Mouse (Mus musculus) bone marrow, adult 2 months (tissue): ENCODE results near the gene Tacc2.

Experiments
- CTCF ChIP-seq: fragments of 200-500 bp; IDR thresholded peaks from 2 replicates; pipeline ENCODE4 v1.5.1; 2011; ENCODE audit warnings: low read length, control low read depth; ENCODE audit not compliant: control insufficient read depth, insufficient read depth
- POLR2A ChIP-seq: fragments of 200-500 bp; IDR thresholded peaks from 2 replicates; pipeline ENCODE4 v1.6.1; 2011; ENCODE audit warnings: low read depth, mild to moderate bottlenecking, control low read depth, low read length, borderline replicate concordance; ENCODE audit not compliant: control insufficient read depth

- TF ChIP-seq POLR2A (no peak), CTCF (no peak)
Observed at GRCm38 (mm10) chr7:130573746-130574145, 3.5 kb upstream of the Tacc2 start.
